Mouse (Mus musculus): Measurements from ENCODE around the gene Nfatc2ip. TPM values are rescaled to one million over a fixed set of nuclear protein-coding genes. Genes with fewer than 3 reads are reported as not detected.

Nfatc2ip gene
- polyA plus RNA-seq, 1 experiment from 2014 or later: 4.0 TPM

GRCm38 (mm10) chr7:126340206-126340618 is 56.3 kb downstream of the Nfatc2ip start:
- ATAC-seq (ENCODE audit: low FRiP score): no peak
- DNase-seq (ENCODE audit: low spot score): no peak
- no peak overlapping the region for H3K9ac ChIP-seq
- no peak overlapping the region for H3K27ac ChIP-seq
- no peak overlapping the region for H3K4me3 ChIP-seq (replicated peaks; ENCODE audit: low read length)
- WGBS: 74% methylated on average over 6 of the region's 6 CpGs
- no peaks in the 10 kb centered on the region for H3K9me3 ChIP-seq (ENCODE audit: control insufficient read depth, low read length)
- no peaks in the 10 kb centered on the region for H3K27me3 ChIP-seq (ENCODE audit: control insufficient read depth, insufficient read depth, low read length)
- no peaks in the 10 kb centered on the region for H3K4me1 ChIP-seq (replicated peaks; ENCODE audit: control insufficient read depth, insufficient read depth, low read length)
- no peaks in the 10 kb centered on the region for H3K36me3 ChIP-seq (replicated peaks; ENCODE audit: control insufficient read depth, insufficient read depth)
- H3K4me2 ChIP-seq (replicated peaks): no peak overlapping the region

DNA sequence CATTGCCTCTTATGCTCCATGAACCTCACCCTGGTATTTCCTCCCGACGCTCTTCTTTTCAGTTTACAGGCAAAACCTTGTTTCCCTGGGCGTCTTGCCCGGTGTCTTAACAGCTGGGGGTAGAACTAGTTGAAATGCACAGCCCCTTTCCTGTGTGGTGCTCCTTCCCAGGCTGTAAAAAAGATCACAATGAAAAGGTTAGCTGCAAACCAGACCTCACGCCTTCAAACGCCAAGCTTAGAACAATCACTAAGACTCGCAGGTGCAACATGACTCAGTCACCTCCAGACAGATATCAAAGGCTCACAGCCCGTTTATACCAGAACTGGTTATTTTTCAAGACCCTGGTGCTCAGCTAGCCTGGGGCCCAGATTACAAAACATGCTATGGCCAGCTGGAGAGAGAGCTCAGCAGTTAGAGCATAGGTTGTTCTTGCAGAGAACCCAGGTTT is 57.0 kb downstream of the Nfatc2ip start:
- H3K4me3 ChIP-seq (replicated peaks; ENCODE audit: low read length): no peak overlapping the region
- 79% methylated on average over 8 of the region's 8 CpGs for WGBS
- H3K36me3 ChIP-seq (replicated peaks; ENCODE audit: control insufficient read depth, insufficient read depth): no peaks in the 10 kb centered on the region
- no peak overlapping the region for H3K9ac ChIP-seq
- H3K9me3 ChIP-seq (ENCODE audit: control insufficient read depth, low read length): no peaks in the 10 kb centered on the region
- DNase-seq (ENCODE audit: low spot score) (no peak), ATAC-seq (ENCODE audit: low FRiP score) (no peak)
- no peak overlapping the region for H3K27ac ChIP-seq
- no peaks in the 10 kb centered on the region for H3K4me1 ChIP-seq (replicated peaks; ENCODE audit: control insufficient read depth, insufficient read depth, low read length)
- no peaks in the 10 kb centered on the region for H3K27me3 ChIP-seq (ENCODE audit: control insufficient read depth, insufficient read depth, low read length)
- H3K4me2 ChIP-seq (replicated peaks): no peak overlapping the region

DNA sequence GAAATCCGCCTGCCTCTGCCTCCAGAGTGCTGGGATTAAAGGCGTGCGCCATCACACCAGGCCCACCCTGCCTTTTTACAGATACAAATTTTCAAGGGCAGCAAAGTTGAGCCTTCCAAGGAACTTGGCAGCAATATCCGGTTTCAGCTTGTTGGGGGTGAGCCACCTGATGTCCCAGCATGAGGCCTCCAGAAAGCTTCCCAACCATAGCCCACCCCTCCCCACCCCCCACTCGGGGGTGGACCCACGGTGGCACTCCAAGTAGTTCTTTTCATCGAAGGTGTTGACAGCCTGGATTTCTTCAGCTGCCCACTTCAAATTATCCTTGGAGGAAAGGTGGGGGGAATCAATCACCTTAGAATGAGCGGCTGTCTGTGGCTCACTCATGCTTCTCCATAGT is 57.6 kb downstream of the Nfatc2ip start:
- Histone ChIP-seq H3K36me3 (replicated peaks; ENCODE audit: control insufficient read depth, insufficient read depth) (no peaks in the 10 kb centered on the region), H3K9me3 (ENCODE audit: control insufficient read depth, low read length) (no peaks in the 10 kb centered on the region), H3K27ac (no peak overlapping the region), H3K27me3 (ENCODE audit: control insufficient read depth, insufficient read depth, low read length) (no peaks in the 10 kb centered on the region), H3K9ac (no peak overlapping the region), H3K4me1 (replicated peaks; ENCODE audit: control insufficient read depth, insufficient read depth, low read length) (no peaks in the 10 kb centered on the region), H3K4me2 (replicated peaks) (no peak overlapping the region), H3K4me3 (replicated peaks; ENCODE audit: low read length) (no peak overlapping the region)
- 86% methylated on average over 8 of the region's 8 CpGs for WGBS
- no peak for DNase-seq (ENCODE audit: low spot score)
- ATAC-seq (ENCODE audit: low FRiP score): no peak

DNA sequence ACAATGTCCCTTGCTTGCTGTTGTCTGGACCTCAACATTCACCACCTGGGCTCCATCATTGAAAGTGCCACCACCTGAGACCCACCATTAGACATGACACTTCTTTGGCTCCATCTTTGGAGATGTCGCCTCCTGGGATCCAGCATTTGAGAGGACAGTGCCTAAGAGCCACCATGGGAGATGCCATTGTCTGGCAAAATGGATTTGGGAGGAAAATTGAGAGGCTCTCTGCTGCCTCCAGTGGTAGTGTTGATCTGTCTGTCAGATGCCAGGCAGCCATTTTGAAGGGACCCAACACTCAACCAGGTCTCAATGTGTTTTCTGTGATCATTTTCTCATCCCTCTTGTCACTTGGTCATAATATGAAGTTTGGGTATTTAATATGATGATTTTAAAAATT is 61.0 kb downstream of the Nfatc2ip start:
- Histone ChIP-seq H3K27ac (no peak overlapping the region), H3K9me3 (ENCODE audit: control insufficient read depth, low read length) (no peaks in the 10 kb centered on the region), H3K9ac (no peak overlapping the region), H3K36me3 (replicated peaks; ENCODE audit: control insufficient read depth, insufficient read depth) (no peaks in the 10 kb centered on the region), H3K4me2 (replicated peaks) (no peak overlapping the region), H3K4me3 (replicated peaks; ENCODE audit: low read length) (no peak overlapping the region), H3K27me3 (ENCODE audit: control insufficient read depth, insufficient read depth, low read length) (no peaks in the 10 kb centered on the region), H3K4me1 (replicated peaks; ENCODE audit: control insufficient read depth, insufficient read depth, low read length) (no peaks in the 10 kb centered on the region)
- DNase-seq (ENCODE audit: low spot score): no peak
- WGBS: 84% methylated on average over 1 of the region's 1 CpGs
- ATAC-seq (ENCODE audit: low FRiP score): no peak

Small RNA genes lying within 50 kb of the gene (microRNA-seq; reads per million reads assigned to microRNA genes)
- gene Mir7058: not detected

Other genes with a start within 250 kb of the Nfatc2ip start
- gene Xpo6, start 196.2 kb downstream of the Nfatc2ip start, polyA plus RNA-seq (2014; fragmentation: Nextera tagmentation; extraction: Ambion mirVana): 63.9 and 69.3 TPM in 2 replicates
- gene Sbk1, start 124.1 kb downstream of the Nfatc2ip start, polyA plus RNA-seq (2014; fragmentation: Nextera tagmentation; extraction: Ambion mirVana): 290 and 319 TPM in 2 replicates
- gene Lat, start 27.2 kb downstream of the Nfatc2ip start, polyA plus RNA-seq (2014; fragmentation: Nextera tagmentation; extraction: Ambion mirVana): 0.77 and 0.78 TPM in 2 replicates
- gene Spns1, start 19.3 kb downstream of the Nfatc2ip start, polyA plus RNA-seq (2014; fragmentation: Nextera tagmentation; extraction: Ambion mirVana): 64.5 and 67.9 TPM in 2 replicates
- not detected in 2 replicates for gene Cd19, start 18.2 kb upstream of the Nfatc2ip start, polyA plus RNA-seq (2014; fragmentation: Nextera tagmentation; extraction: Ambion mirVana)
- gene Rabep2, start 32.0 kb upstream of the Nfatc2ip start, polyA plus RNA-seq (2014; fragmentation: Nextera tagmentation; extraction: Ambion mirVana): 18.9 and 20.2 TPM in 2 replicates
- 0.30 and 0.31 TPM in 2 replicates for gene Atp2a1, start 66.4 kb upstream of the Nfatc2ip start, polyA plus RNA-seq (2014; fragmentation: Nextera tagmentation; extraction: Ambion mirVana)
- gene Sh2b1, start 78.7 kb upstream of the Nfatc2ip start, polyA plus RNA-seq (2014; fragmentation: Nextera tagmentation; extraction: Ambion mirVana): 60.3 and 64.1 TPM in 2 replicates
- gene Tufm, start 90.6 kb upstream of the Nfatc2ip start, polyA plus RNA-seq (2014; fragmentation: Nextera tagmentation; extraction: Ambion mirVana): 116 and 136 TPM in 2 replicates
- 72.6 and 73.7 TPM in 2 replicates for gene Atxn2l, start 106.7 kb upstream of the Nfatc2ip start, polyA plus RNA-seq (2014; fragmentation: Nextera tagmentation; extraction: Ambion mirVana)
- 162 and 165 TPM in 2 replicates for gene Eif3c, start 169.7 kb upstream of the Nfatc2ip start, polyA plus RNA-seq (2014; fragmentation: Nextera tagmentation; extraction: Ambion mirVana)
- 0.26 and 0.36 TPM in 2 replicates for gene Apobr, start 188.2 kb upstream of the Nfatc2ip start, polyA plus RNA-seq (2014; fragmentation: Nextera tagmentation; extraction: Ambion mirVana)
- gene Cln3, start 189.1 kb upstream of the Nfatc2ip start, polyA plus RNA-seq (2014; fragmentation: Nextera tagmentation; extraction: Ambion mirVana): 24.7 and 24.8 TPM in 2 replicates
- not detected in 2 replicates for gene Il27, start 198.2 kb upstream of the Nfatc2ip start, polyA plus RNA-seq (2014; fragmentation: Nextera tagmentation; extraction: Ambion mirVana)
- 11.4 and 12.4 TPM in 2 replicates for gene Nupr1, start 234.1 kb upstream of the Nfatc2ip start, polyA plus RNA-seq (2014; fragmentation: Nextera tagmentation; extraction: Ambion mirVana)

All from hindbrain, embryonic 14.5 days (tissue).